Mouse (Mus musculus): ENCODE measurements around the gene Sec14l2. TPM values are rescaled to one million over a fixed set of nuclear protein-coding genes. Genes with fewer than 3 reads are reported as not detected.

The Sec14l2 gene
- polyA plus RNA-seq, 1 experiment from 2014 or later = 2.6 TPM

GRCm38 (mm10) chr11:4062523-4062922, 60.7 kb downstream of the Sec14l2 start:
- Histone ChIP-seq H3K27ac (no peak overlapping the region), H3K4me3 (replicated peaks) (no peak overlapping the region), H3K9ac (no peak overlapping the region), H3K36me3 (replicated peaks) (no peaks in the 10 kb centered on the region), H3K27me3 (no peaks in the 10 kb centered on the region), H3K4me2 (no peak overlapping the region), H3K9me3 (no peaks in the 10 kb centered on the region), H3K4me1 (no peaks in the 10 kb centered on the region)
- WGBS = 89% methylated on average over 4 of the region's 4 CpGs
- ATAC-seq (ENCODE audit: low FRiP score) = no peak

GRCm38 (mm10) chr11:4060866-4061575, 62.2 kb downstream of the Sec14l2 start:
- Histone ChIP-seq H3K4me2 (no peak overlapping the region), H3K27ac (no peak overlapping the region), H3K36me3 (replicated peaks) (no peaks in the 10 kb centered on the region), H3K4me1 (no peaks in the 10 kb centered on the region), H3K9ac (no peak overlapping the region; the same call in 1 of the 2 replicates), H3K9me3 (no peaks in the 10 kb centered on the region), H3K4me3 (replicated peaks) (no peak overlapping the region), H3K27me3 (no peaks in the 10 kb centered on the region)
- no peak for ATAC-seq (ENCODE audit: low FRiP score)
- WGBS = 84% methylated on average over 5 of the region's 5 CpGs

- no peak overlapping the region for H3K27ac ChIP-seq
- no peaks in the 10 kb centered on the region for H3K9me3 ChIP-seq
- H3K36me3 ChIP-seq (replicated peaks) = no peaks in the 10 kb centered on the region
- no peak overlapping the region for H3K4me2 ChIP-seq
- no peak overlapping the region for H3K9ac ChIP-seq
- H3K4me1 ChIP-seq = no peaks in the 10 kb centered on the region
- no peaks in the 10 kb centered on the region for H3K27me3 ChIP-seq
- no peak for ATAC-seq (ENCODE audit: low FRiP score)
- 21% methylated on average over 5 of the region's 5 CpGs for WGBS
- no peak overlapping the region for H3K4me3 ChIP-seq (replicated peaks)
Observed at GRCm38 (mm10) chr11:4053586-4053985, 69.6 kb downstream of the Sec14l2 start.

GRCm38 (mm10) chr11:4048438-4048837, 74.8 kb downstream of the Sec14l2 start:
- no peaks in the 10 kb centered on the region for H3K36me3 ChIP-seq (replicated peaks)
- H3K9ac ChIP-seq = no peak overlapping the region
- H3K27ac ChIP-seq = no peak overlapping the region
- no peak overlapping the region for H3K4me2 ChIP-seq
- no peaks in the 10 kb centered on the region for H3K4me1 ChIP-seq
- H3K4me3 ChIP-seq (replicated peaks) = no peak overlapping the region
- H3K27me3 ChIP-seq = no peaks in the 10 kb centered on the region
- 87% methylated on average over 6 of the region's 6 CpGs for WGBS
- no peaks in the 10 kb centered on the region for H3K9me3 ChIP-seq
- no peak for ATAC-seq (ENCODE audit: low FRiP score)

- no peak overlapping the region for H3K4me2 ChIP-seq
- no peak for ATAC-seq (ENCODE audit: low FRiP score)
- no peaks in the 10 kb centered on the region for H3K9me3 ChIP-seq
- no peaks in the 10 kb centered on the region for H3K27me3 ChIP-seq
- no peaks in the 10 kb centered on the region for H3K36me3 ChIP-seq (replicated peaks)
- no peak overlapping the region for H3K4me3 ChIP-seq (replicated peaks)
- no peaks in the 10 kb centered on the region for H3K4me1 ChIP-seq
- no peak overlapping the region for H3K9ac ChIP-seq
- WGBS = 91% methylated on average over 2 of the region's 2 CpGs
- H3K27ac ChIP-seq = no peak overlapping the region
Observed at GRCm38 (mm10) chr11:4047766-4048165, 75.4 kb downstream of the Sec14l2 start.

Small RNA genes lying within 50 kb of the gene (microRNA-seq; reads per million reads assigned to microRNA genes)
- 6.8 reads per million, percentile 22 among the genes with 10 or more reads in this experiment for gene Mir3060

Other genes starting within 250 kb of the Sec14l2 start
- gene 4921536K21Rik, start 228.3 kb downstream of the Sec14l2 start, polyA plus RNA-seq (2016; fragmentation: Nextera tagmentation; extraction: Ambion mirVana) = 0.79 and 0.92 TPM in 2 replicates
- 28.0 and 29.8 TPM in 2 replicates for gene Dusp18, start 228.2 kb downstream of the Sec14l2 start, polyA plus RNA-seq (2016; fragmentation: Nextera tagmentation; extraction: Ambion mirVana)
- 5.2 and 6.5 TPM in 2 replicates for gene Slc35e4, start 208.8 kb downstream of the Sec14l2 start, polyA plus RNA-seq (2016; fragmentation: Nextera tagmentation; extraction: Ambion mirVana)
- gene Tcn2, start 191.3 kb downstream of the Sec14l2 start, polyA plus RNA-seq (2016; fragmentation: Nextera tagmentation; extraction: Ambion mirVana) = 17.0 and 19.1 TPM in 2 replicates
- 81.2 and 92.8 TPM in 2 replicates for gene Pes1, start 159.4 kb downstream of the Sec14l2 start, polyA plus RNA-seq (2016; fragmentation: Nextera tagmentation; extraction: Ambion mirVana)
- 0.27 and 0.46 TPM in 2 replicates for gene 4930556J24Rik, start 146.6 kb downstream of the Sec14l2 start, polyA plus RNA-seq (2016; fragmentation: Nextera tagmentation; extraction: Ambion mirVana)
- gene Gal3st1, start 139.8 kb downstream of the Sec14l2 start, polyA plus RNA-seq (2016; fragmentation: Nextera tagmentation; extraction: Ambion mirVana) = 0.95 and 1.3 TPM in 2 replicates
- 0.42 TPM in 1 of 2 replicates, not detected in the other for gene Sec14l4, start 92.0 kb downstream of the Sec14l2 start, polyA plus RNA-seq (2016; fragmentation: Nextera tagmentation; extraction: Ambion mirVana)
- gene Sec14l3, start 58.6 kb downstream of the Sec14l2 start, polyA plus RNA-seq (2016; fragmentation: Nextera tagmentation; extraction: Ambion mirVana) = 0.26 TPM in 1 of 2 replicates, not detected in the other
- 5.6 and 8.0 TPM in 2 replicates for gene Mtfp1, start 28.0 kb downstream of the Sec14l2 start, polyA plus RNA-seq (2016; fragmentation: Nextera tagmentation; extraction: Ambion mirVana)
- gene Rnf215, start 11.8 kb upstream of the Sec14l2 start, polyA plus RNA-seq (2016; fragmentation: Nextera tagmentation; extraction: Ambion mirVana) = 35.5 and 37.0 TPM in 2 replicates
- 7.4 and 8.5 TPM in 2 replicates for gene Ccdc157, start 36.9 kb upstream of the Sec14l2 start, polyA plus RNA-seq (2016; fragmentation: Nextera tagmentation; extraction: Ambion mirVana)
- gene Sf3a1, start 36.9 kb upstream of the Sec14l2 start, polyA plus RNA-seq (2016; fragmentation: Nextera tagmentation; extraction: Ambion mirVana) = 83.9 and 88.4 TPM in 2 replicates
- 22.3 and 26.7 TPM in 2 replicates for gene Tbc1d10a, start 63.4 kb upstream of the Sec14l2 start, polyA plus RNA-seq (2016; fragmentation: Nextera tagmentation; extraction: Ambion mirVana)
- 1.8 and 2.2 TPM in 2 replicates for gene Castor1, start 94.8 kb upstream of the Sec14l2 start, polyA plus RNA-seq (2016; fragmentation: Nextera tagmentation; extraction: Ambion mirVana)
- gene Osm, start 113.0 kb upstream of the Sec14l2 start, polyA plus RNA-seq (2016; fragmentation: Nextera tagmentation; extraction: Ambion mirVana) = not detected in 2 replicates
- gene Lif, start 134.1 kb upstream of the Sec14l2 start, polyA plus RNA-seq (2016; fragmentation: Nextera tagmentation; extraction: Ambion mirVana) = 0.06 TPM in 1 of 2 replicates, not detected in the other

Measured in forebrain, embryonic 12.5 days (tissue).